Mouse (Mus musculus): ENCODE measurements around the gene Hp. TPM values are rescaled to one million over a fixed set of nuclear protein-coding genes. Genes with fewer than 3 reads are reported as not detected.

Gene Hp
- polyA plus RNA-seq, 1 experiment from 2014 or later, result 0.53 TPM

- Histone ChIP-seq H3K4me2 (ENCODE audit: low read length) (no peak overlapping the region), H3K4me1 (replicated peaks; ENCODE audit: control insufficient read depth, insufficient read depth, low read length) (no peaks in the 10 kb centered on the region), H3K36me3 (ENCODE audit: control insufficient read depth, insufficient read depth, low read length) (peaks cover 49% of the 10 kb centered on the region), H3K27me3 (replicated peaks; ENCODE audit: control insufficient read depth, insufficient read depth, low read length) (no peaks in the 10 kb centered on the region), H3K9me3 (ENCODE audit: control insufficient read depth, low read length) (no peaks in the 10 kb centered on the region), H3K4me3 (ENCODE audit: low read depth, low read length) (no peak overlapping the region), H3K27ac (ENCODE audit: low read depth) (no peak overlapping the region), H3K9ac (ENCODE audit: low read length) (no peak overlapping the region)
- ATAC-seq (replicated peaks; ENCODE audit: low FRiP score, low TSS enrichment, low read depth) (no peak), DNase-seq (ENCODE audit: low spot score) (peak; percentile 78)
- WGBS, result 54% methylated on average over 8 of the region's 8 CpGs
Measured at GRCm38 (mm10) chr8:109595854-109596253, 16.9 kb upstream of the Hp start.

GRCm38 (mm10) chr8:109593117-109593788 lies 14.3 kb upstream of the Hp start:
- Histone ChIP-seq H3K4me3 (ENCODE audit: low read depth, low read length) (no peak overlapping the region), H3K4me2 (ENCODE audit: low read length) (no peak overlapping the region), H3K9ac (ENCODE audit: low read length) (no peak overlapping the region), H3K4me1 (replicated peaks; ENCODE audit: control insufficient read depth, insufficient read depth, low read length) (no peaks in the 10 kb centered on the region), H3K27me3 (replicated peaks; ENCODE audit: control insufficient read depth, insufficient read depth, low read length) (no peaks in the 10 kb centered on the region), H3K27ac (ENCODE audit: low read depth) (no peak overlapping the region), H3K36me3 (ENCODE audit: control insufficient read depth, insufficient read depth, low read length) (peaks cover 39% of the 10 kb centered on the region), H3K9me3 (ENCODE audit: control insufficient read depth, low read length) (no peaks in the 10 kb centered on the region)
- no peak for ATAC-seq (replicated peaks; ENCODE audit: low FRiP score, low TSS enrichment, low read depth)
- DNase-seq (ENCODE audit: low spot score), result no peak
- 74% methylated on average over 6 of the region's 6 CpGs for WGBS

GRCm38 (mm10) chr8:109592164-109592563 lies 13.2 kb upstream of the Hp start:
- Histone ChIP-seq H3K27me3 (replicated peaks; ENCODE audit: control insufficient read depth, insufficient read depth, low read length) (no peaks in the 10 kb centered on the region), H3K27ac (ENCODE audit: low read depth) (no peak overlapping the region), H3K4me3 (ENCODE audit: low read depth, low read length) (no peak overlapping the region), H3K9ac (ENCODE audit: low read length) (no peak overlapping the region), H3K36me3 (ENCODE audit: control insufficient read depth, insufficient read depth, low read length) (peaks cover 36% of the 10 kb centered on the region), H3K9me3 (ENCODE audit: control insufficient read depth, low read length) (no peaks in the 10 kb centered on the region), H3K4me2 (ENCODE audit: low read length) (no peak overlapping the region), H3K4me1 (replicated peaks; ENCODE audit: control insufficient read depth, insufficient read depth, low read length) (no peaks in the 10 kb centered on the region)
- no peak for ATAC-seq (replicated peaks; ENCODE audit: low FRiP score, low TSS enrichment, low read depth)
- 78% methylated on average over 5 of the region's 5 CpGs for WGBS
- no peak for DNase-seq (ENCODE audit: low spot score)

DNA sequence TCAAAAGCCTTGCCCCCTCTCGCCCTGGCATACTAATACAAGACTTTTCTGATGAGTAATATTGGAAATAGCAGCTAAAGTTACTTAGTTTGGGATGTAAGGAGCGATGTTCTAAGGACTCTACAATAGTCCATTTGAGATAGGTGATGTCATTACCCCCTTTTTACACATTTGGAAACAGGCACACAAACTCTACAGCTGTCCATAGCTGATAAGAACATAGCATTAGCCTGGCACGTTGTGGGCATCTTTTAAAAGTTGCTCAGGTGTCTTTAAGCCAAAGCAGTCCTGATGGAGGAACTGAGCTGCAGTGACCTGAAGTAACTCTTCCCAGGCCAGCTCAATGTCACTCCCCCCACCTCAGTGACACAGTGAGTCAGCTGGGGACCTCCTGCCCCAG lies 12.4 kb upstream of the Hp start:
- no peak overlapping the region for H3K4me2 ChIP-seq (ENCODE audit: low read length)
- DNase-seq (ENCODE audit: low spot score), result no peak
- H3K27me3 ChIP-seq (replicated peaks; ENCODE audit: control insufficient read depth, insufficient read depth, low read length), result no peaks in the 10 kb centered on the region
- 85% methylated on average over 3 of the region's 3 CpGs for WGBS
- ATAC-seq (replicated peaks; ENCODE audit: low FRiP score, low TSS enrichment, low read depth), result no peak
- no peak overlapping the region for H3K9ac ChIP-seq (ENCODE audit: low read length)
- H3K4me3 ChIP-seq (ENCODE audit: low read depth, low read length), result no peak overlapping the region
- no peaks in the 10 kb centered on the region for H3K9me3 ChIP-seq (ENCODE audit: control insufficient read depth, low read length)
- peaks cover 33% of the 10 kb centered on the region for H3K36me3 ChIP-seq (ENCODE audit: control insufficient read depth, insufficient read depth, low read length)
- H3K4me1 ChIP-seq (replicated peaks; ENCODE audit: control insufficient read depth, insufficient read depth, low read length), result no peaks in the 10 kb centered on the region
- H3K27ac ChIP-seq (ENCODE audit: low read depth), result no peak overlapping the region

DNA sequence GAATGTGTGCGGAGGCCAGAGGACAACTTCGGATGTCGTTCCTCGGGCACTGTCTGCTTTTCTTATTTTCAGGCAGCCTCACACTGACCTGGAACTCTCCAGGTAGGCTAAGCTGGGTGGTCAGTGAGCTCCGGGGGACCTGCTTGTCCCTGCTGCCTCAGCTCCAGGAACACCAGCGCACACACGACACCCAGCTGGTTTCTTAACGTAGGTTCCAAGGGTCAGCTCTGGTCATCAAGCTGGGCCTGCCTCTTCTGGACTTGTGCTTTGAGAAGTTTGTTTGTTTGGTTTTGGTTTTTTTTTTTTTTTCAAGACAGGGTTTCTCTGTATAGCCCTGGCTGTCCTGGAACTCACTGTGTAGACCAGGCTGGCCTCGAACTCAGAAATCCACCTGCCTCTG lies 11.9 kb upstream of the Hp start:
- H3K27me3 ChIP-seq (replicated peaks; ENCODE audit: control insufficient read depth, insufficient read depth, low read length), result no peaks in the 10 kb centered on the region
- no peak overlapping the region for H3K4me2 ChIP-seq (ENCODE audit: low read length)
- H3K36me3 ChIP-seq (ENCODE audit: control insufficient read depth, insufficient read depth, low read length), result peaks cover 33% of the 10 kb centered on the region
- no peaks in the 10 kb centered on the region for H3K9me3 ChIP-seq (ENCODE audit: control insufficient read depth, low read length)
- WGBS, result 87% methylated on average over 9 of the region's 9 CpGs
- H3K27ac ChIP-seq (ENCODE audit: low read depth), result no peak overlapping the region
- DNase-seq (ENCODE audit: low spot score), result no peak
- no peak overlapping the region for H3K4me3 ChIP-seq (ENCODE audit: low read depth, low read length)
- no peak overlapping the region for H3K9ac ChIP-seq (ENCODE audit: low read length)
- no peaks in the 10 kb centered on the region for H3K4me1 ChIP-seq (replicated peaks; ENCODE audit: control insufficient read depth, insufficient read depth, low read length)
- no peak for ATAC-seq (replicated peaks; ENCODE audit: low FRiP score, low TSS enrichment, low read depth)

- DNase-seq (ENCODE audit: low spot score) (no peak), ATAC-seq (replicated peaks; ENCODE audit: low FRiP score, low TSS enrichment, low read depth) (no peak)
- Histone ChIP-seq H3K27ac (ENCODE audit: low read depth) (no peak overlapping the region), H3K36me3 (ENCODE audit: control insufficient read depth, insufficient read depth, low read length) (peaks cover 5% of the 10 kb centered on the region), H3K4me2 (ENCODE audit: low read length) (no peak overlapping the region), H3K27me3 (replicated peaks; ENCODE audit: control insufficient read depth, insufficient read depth, low read length) (no peaks in the 10 kb centered on the region), H3K4me1 (replicated peaks; ENCODE audit: control insufficient read depth, insufficient read depth, low read length) (no peaks in the 10 kb centered on the region), H3K9ac (ENCODE audit: low read length) (no peak overlapping the region), H3K9me3 (ENCODE audit: control insufficient read depth, low read length) (no peaks in the 10 kb centered on the region), H3K4me3 (ENCODE audit: low read depth, low read length) (no peak overlapping the region)
- 52% methylated on average over 7 of the region's 7 CpGs for WGBS
Measured at GRCm38 (mm10) chr8:109586972-109587504, 8.1 kb upstream of the Hp start.

DNA sequence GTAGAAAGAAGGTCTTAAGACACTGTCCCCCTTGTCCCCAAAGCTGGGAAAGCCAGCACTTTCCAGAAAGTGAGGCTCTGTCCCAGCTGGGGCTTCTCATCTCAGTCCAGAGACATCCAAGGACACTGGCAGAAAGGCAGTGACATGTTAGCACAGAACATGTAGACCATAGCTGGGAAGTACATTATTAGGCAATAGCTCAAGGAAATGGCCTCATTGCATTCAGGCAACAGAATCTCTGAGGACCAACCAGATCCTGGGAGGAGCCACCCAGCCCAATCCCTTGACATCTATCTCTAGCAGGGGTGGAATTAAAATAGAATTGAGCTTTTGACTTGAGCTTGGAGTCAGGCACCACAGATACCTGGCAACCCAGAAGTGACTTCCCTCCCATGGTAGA lies 6.7 kb upstream of the Hp start:
- Histone ChIP-seq H3K9ac (ENCODE audit: low read length) (no peak overlapping the region), H3K36me3 (ENCODE audit: control insufficient read depth, insufficient read depth, low read length) (no peaks in the 10 kb centered on the region), H3K27ac (ENCODE audit: low read depth) (no peak overlapping the region), H3K9me3 (ENCODE audit: control insufficient read depth, low read length) (no peaks in the 10 kb centered on the region), H3K27me3 (replicated peaks; ENCODE audit: control insufficient read depth, insufficient read depth, low read length) (no peaks in the 10 kb centered on the region), H3K4me2 (ENCODE audit: low read length) (no peak overlapping the region), H3K4me1 (replicated peaks; ENCODE audit: control insufficient read depth, insufficient read depth, low read length) (no peaks in the 10 kb centered on the region), H3K4me3 (ENCODE audit: low read depth, low read length) (no peak overlapping the region)
- no peak for DNase-seq (ENCODE audit: low spot score)
- no peak for ATAC-seq (replicated peaks; ENCODE audit: low FRiP score, low TSS enrichment, low read depth)

GRCm38 (mm10) chr8:109584830-109585229 lies 5.9 kb upstream of the Hp start:
- H3K27me3 ChIP-seq (replicated peaks; ENCODE audit: control insufficient read depth, insufficient read depth, low read length), result no peaks in the 10 kb centered on the region
- H3K27ac ChIP-seq (ENCODE audit: low read depth), result no peak overlapping the region
- DNase-seq (ENCODE audit: low spot score), result no peak
- H3K4me3 ChIP-seq (ENCODE audit: low read depth, low read length), result no peak overlapping the region
- ATAC-seq (replicated peaks; ENCODE audit: low FRiP score, low TSS enrichment, low read depth), result no peak
- no peak overlapping the region for H3K9ac ChIP-seq (ENCODE audit: low read length)
- H3K9me3 ChIP-seq (ENCODE audit: control insufficient read depth, low read length), result no peaks in the 10 kb centered on the region
- H3K36me3 ChIP-seq (ENCODE audit: control insufficient read depth, insufficient read depth, low read length), result no peaks in the 10 kb centered on the region
- WGBS, result 73% methylated on average over 3 of the region's 3 CpGs
- no peak overlapping the region for H3K4me2 ChIP-seq (ENCODE audit: low read length)
- no peaks in the 10 kb centered on the region for H3K4me1 ChIP-seq (replicated peaks; ENCODE audit: control insufficient read depth, insufficient read depth, low read length)

DNA sequence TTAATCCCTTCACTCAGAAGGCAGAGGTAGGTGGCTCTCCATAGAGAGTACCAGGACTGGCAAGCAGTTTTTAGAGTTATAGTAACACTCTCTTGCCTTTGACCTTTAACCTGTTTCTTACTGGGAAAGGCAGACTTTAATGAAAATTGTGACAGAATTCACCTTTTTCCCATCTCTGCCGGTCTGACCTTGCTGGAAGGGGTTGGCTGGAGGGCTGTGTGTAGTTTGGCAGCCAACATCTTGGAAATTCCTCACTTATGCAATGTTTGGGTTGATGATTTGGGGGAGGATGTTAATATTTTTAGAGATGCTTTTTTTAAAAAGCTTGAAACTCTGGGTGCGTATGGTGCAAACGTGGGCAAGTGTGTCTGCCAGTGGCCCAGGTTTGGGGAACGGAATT lies 5.3 kb upstream of the Hp start:
- no peak for ATAC-seq (replicated peaks; ENCODE audit: low FRiP score, low TSS enrichment, low read depth)
- WGBS, result 76% methylated on average over 4 of the region's 4 CpGs
- H3K9me3 ChIP-seq (ENCODE audit: control insufficient read depth, low read length), result no peaks in the 10 kb centered on the region

More for the DNA sequence above, 5.3 kb upstream of the Hp start:
- H3K4me2 ChIP-seq (ENCODE audit: low read length), result no peak overlapping the region
- no peaks in the 10 kb centered on the region for H3K4me1 ChIP-seq (replicated peaks; ENCODE audit: control insufficient read depth, insufficient read depth, low read length)
- no peak overlapping the region for H3K4me3 ChIP-seq (ENCODE audit: low read depth, low read length)
- H3K9ac ChIP-seq (ENCODE audit: low read length), result no peak overlapping the region
- H3K36me3 ChIP-seq (ENCODE audit: control insufficient read depth, insufficient read depth, low read length), result no peaks in the 10 kb centered on the region
- no peak overlapping the region for H3K27ac ChIP-seq (ENCODE audit: low read depth)
- no peaks in the 10 kb centered on the region for H3K27me3 ChIP-seq (replicated peaks; ENCODE audit: control insufficient read depth, insufficient read depth, low read length)
- no peak for DNase-seq (ENCODE audit: low spot score)

Measured in intestine, embryonic 14.5 days (tissue).